In genomic region chr15:88174326-88174725, GRCm38 (mm10) we compare ENCODE assay signal across 10 mouse cellular contexts.
DNase-seq lines count a peak whose midpoint lies in the region; ATAC-seq lines count a peak whose summit lies in the region.
"Had no signal": no experiment of that assay in that cellular context is flagged by ENCODE, and none has a peak within 500 bp of the region (broad histone marks: within the 10 kb centered on the region; RNA-seq: fewer than 3 reads in every experiment).

No protein-coding gene starts in this region.

- H3K27ac ChIP-seq in limb, embryonic 11.5 days (replicated peaks; ENCODE audit: low read depth, low read length): no peak overlapping the region

- DNase-seq in adrenal gland, postnatal 25 days: peak; percentile 14
- no peak for DNase-seq in adrenal gland, adult 8-10 months
- peak; percentile 12 for DNase-seq in left cerebral cortex, postnatal 4 days
- DNase-seq in left cerebral cortex, postnatal 10 days (ENCODE audit: extremely low spot score in 1 of 2, low spot score in 2 of 2): no peak
- peak; percentile 3 for DNase-seq in adipocyte (ENCODE audit: low spot score)
- peak; percentile 84 for DNase-seq in limb, embryonic 11.5 days (ENCODE audit: low spot score)
- no peak for DNase-seq in B cell, adult 2 months
- DNase-seq: liver, postnatal 0 days; thymus, postnatal 25 days had no signal

- H3K4me3 ChIP-seq in limb, embryonic 11.5 days (ENCODE audit: low read depth, low read length): no peak overlapping the region

- no peaks in the 10 kb centered on the region for H3K4me1 ChIP-seq in limb, embryonic 11.5 days (ENCODE audit: control insufficient read depth, insufficient read depth, low read length)

- no peaks in the 10 kb centered on the region for H3K9me3 ChIP-seq in limb, embryonic 11.5 days (ENCODE audit: control insufficient read depth, low read length)

- no peak for ATAC-seq in limb, embryonic 11.5 days (ENCODE audit: insufficient number of reproducible peaks, low FRiP score, low TSS enrichment, low read depth)
- no peak for ATAC-seq in granulocyte monocyte progenitor cell, adult 5-6 weeks (replicated peaks; ENCODE audit: poor library complexity, severe bottlenecking)
- ATAC-seq: liver, postnatal 0 days had no signal

- no peak overlapping the region for H3K4me2 ChIP-seq in limb, embryonic 11.5 days (ENCODE audit: low read depth, severe bottlenecking)

- intact Hi-C loops in left cerebral cortex, postnatal 4 days (cut with DNase I): no loop called here
- intact Hi-C loops in left cerebral cortex, postnatal 10 days (cut with DNase I): no loop called here

- WGBS in limb, embryonic 11.5 days: 38% methylated on average over 3 of the region's 3 CpGs

- no peak overlapping the region for H3K9ac ChIP-seq in limb, embryonic 11.5 days (ENCODE audit: low read length)
- H3K9ac ChIP-seq: liver, postnatal 0 days had no signal

- H3K27me3 ChIP-seq in limb, embryonic 11.5 days (ENCODE audit: control insufficient read depth, insufficient read depth, low read length): no peaks in the 10 kb centered on the region

- H3K36me3 ChIP-seq in limb, embryonic 11.5 days (ENCODE audit: control insufficient read depth, insufficient read depth, low read length): no peaks in the 10 kb centered on the region

Comparison
In these comparisons a context has a peak if more than half of its experiments do, and no peak if none do; other contexts are left out.
1. DNase-seq: peak in adrenal gland, postnatal 25 days (single experiment), left cerebral cortex, postnatal 4 days (single experiment), adipocyte (single experiment) and limb, embryonic 11.5 days (single experiment); none in adrenal gland, adult 8-10 months (single experiment), left cerebral cortex, postnatal 10 days (0 of 2) and B cell, adult 2 months (0 of 2).